Mouse (Mus musculus) frontal cortex, adult 2 months (tissue): ENCODE results near the gene Vmn1r169. TPM values are rescaled to one million over a fixed set of nuclear protein-coding genes. Genes with fewer than 3 reads are reported as not detected.
"Not testable (repeated sequence)": the region's sequence is repeated elsewhere in the genome, so short reads cannot be mapped to it uniquely, and the experiment has no call there.

Experiments used
- DNase-seq, 2 experiments: peaks; one replicate each; pipeline ENCODE4 v3.0.0; 2022; ENCODE audit warnings: low spot score in 1 of 2; ENCODE audit errors: extremely low spot score in 1 of 2
- polyA plus RNA-seq: library from polyadenylated mRNA; depleted of rRNA; stranded (reverse); fragments of >200 nt; gene quantifications from 2 replicates; pipeline ENCODE4 v1.2.3, GENCODE M21; 2012; rRNA removed

Vmn1r169 gene
- not detected in 2 replicates for polyA plus RNA-seq

DNA sequence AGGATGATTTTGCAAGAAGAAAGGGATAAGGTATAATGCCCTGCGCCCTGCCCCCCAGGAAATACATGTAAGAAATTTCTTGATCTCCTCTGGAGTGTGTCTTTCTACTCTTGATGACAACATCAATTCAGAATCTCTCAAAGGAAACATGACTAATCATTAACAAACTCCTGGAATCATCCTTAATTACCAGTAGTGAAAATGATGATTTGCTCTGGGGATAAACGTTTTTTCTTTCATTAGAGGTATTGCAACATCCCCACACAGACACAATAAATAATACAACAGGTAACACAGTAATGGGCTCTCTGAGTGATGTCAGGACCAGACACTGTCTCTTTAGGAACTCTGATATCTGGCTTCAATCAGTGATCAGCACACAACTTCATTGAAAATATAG lies at the start of gene Vmn1r169:
Vmn1r169 (plus strand) TSS at position 301 of the 400 bp plus-strand sequence.
- not testable (repeated sequence) for DNase-seq

DNA sequence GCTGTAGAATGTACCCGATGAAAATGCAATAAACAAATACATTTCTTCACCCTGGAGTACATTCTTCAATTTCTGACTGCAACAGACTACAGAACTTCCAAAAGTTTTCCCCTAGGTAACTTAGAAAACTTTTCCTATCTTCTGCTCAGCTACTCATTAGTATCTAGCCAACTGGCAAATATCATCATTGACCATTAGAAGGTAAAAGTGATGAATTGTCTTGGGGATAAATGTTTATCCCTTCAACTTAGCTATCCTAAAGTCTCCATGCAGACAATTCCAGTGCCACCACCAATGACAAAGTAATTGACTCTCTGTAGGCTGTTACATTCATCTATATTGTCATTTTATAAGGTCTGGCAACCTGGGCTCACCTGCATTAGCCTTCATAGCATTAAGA lies 35.9 kb upstream of the Vmn1r169 start, which contains the start of gene Vmn1r168:
Vmn1r168 (plus strand) TSS at position 301 of the 400 bp plus-strand sequence.
- not testable (repeated sequence) for DNase-seq

DNA sequence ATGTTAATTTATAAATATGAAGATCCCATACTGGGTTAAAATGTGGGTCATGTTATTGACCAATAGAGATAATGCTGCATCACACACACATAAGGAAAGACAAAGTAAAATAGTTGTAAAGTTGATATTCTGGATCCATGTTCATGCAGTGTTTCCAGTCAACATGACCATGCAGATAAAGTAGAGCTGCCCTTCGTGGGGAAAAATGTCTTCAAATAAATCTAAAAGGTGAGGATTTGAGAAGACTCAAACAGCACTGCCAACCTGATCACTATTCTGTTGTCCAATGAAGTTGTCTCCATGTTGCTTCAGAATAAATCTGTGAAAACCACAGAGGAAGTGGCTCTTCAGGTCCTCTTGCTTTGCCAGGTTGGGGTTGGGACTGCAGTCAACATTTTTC lies 30.5 kb downstream of the Vmn1r169 start, which contains the start of gene Vmn1r170:
Vmn1r170 (plus strand) TSS at position 301 of the 400 bp plus-strand sequence.
- DNase-seq = not testable (repeated sequence)

Other genes with a start within 250 kb of the Vmn1r169 start
- gene Nlrp5, start 189.6 kb upstream of the Vmn1r169 start, polyA plus RNA-seq = not detected in 2 replicates
- not detected in 2 replicates for gene Vmn1r167, start 68.3 kb upstream of the Vmn1r169 start, polyA plus RNA-seq
- not detected in 2 replicates for gene Vmn1r168, start 35.8 kb upstream of the Vmn1r169 start, polyA plus RNA-seq
- gene Vmn1r170, start 30.6 kb downstream of the Vmn1r169 start, polyA plus RNA-seq = not detected in 2 replicates
- gene Vmn1r171, start 55.2 kb downstream of the Vmn1r169 start, polyA plus RNA-seq = not detected in 2 replicates
- gene Vmn1r172, start 82.8 kb downstream of the Vmn1r169 start, polyA plus RNA-seq = not detected in 2 replicates
- gene Vmn1r173, start 125.2 kb downstream of the Vmn1r169 start, polyA plus RNA-seq = not detected in 2 replicates
- gene Vmn1r174, start 176.7 kb downstream of the Vmn1r169 start, polyA plus RNA-seq = not detected in 2 replicates
- gene Vmn1r175, start 235.1 kb downstream of the Vmn1r169 start, polyA plus RNA-seq = not detected in 2 replicates